ENCODE assay signal across 10 mouse cellular contexts in genomic region chr2:180791674-180792073, GRCm38 (mm10). TPM values are rescaled to one million over a fixed set of nuclear protein-coding genes. Genes with fewer than 3 reads are reported as not detected.
DNase-seq lines count a peak whose midpoint lies in the region; ATAC-seq and TF ChIP-seq lines count a peak whose summit lies in the region.
"Had no signal": no experiment of that assay in that cellular context is flagged by ENCODE, and none has a peak within 500 bp of the region (broad histone marks: within the 10 kb centered on the region; RNA-seq: fewer than 3 reads in every experiment).

No protein-coding gene starts in this region.

- no peak for ATAC-seq in kidney, embryonic 14.5 days (ENCODE audit: low FRiP score, low TSS enrichment)

- peak; percentile 26 for TF ChIP-seq RAD21 in MEL (IDR thresholded peaks at IDR 0.05; ENCODE audit: low read depth, low read length)

- peak; percentile 30 for DNase-seq in kidney, adult 2 months
- DNase-seq in MEL (ENCODE audit: low read depth, low spot score) = peak; percentile 52
- DNase-seq in c-Kit-positive CD71-negative TER-119-negative erythroid progenitor cells, embryonic 14.5 days (ENCODE audit: low read depth) = peak; percentile 23
- peak; percentile 41 to 45 for DNase-seq in frontal cortex, postnatal 25 days (ENCODE audit: low spot score in 2 of 2)
- peak; percentile 38 to 69 for DNase-seq in left cerebral cortex, postnatal 10 days (ENCODE audit: extremely low spot score in 1 of 2, low spot score in 2 of 2)
- peak; percentile 58 for DNase-seq in naive thymus-derived CD4-positive, alpha-beta T cell, adult 2 months (ENCODE audit: low read depth)
- DNase-seq in urinary bladder, adult 2 months (ENCODE audit: low spot score) = no peak

- WGBS in kidney, adult 2 months = 47% methylated on average over 4 of the region's 4 CpGs
- 45% methylated on average over 4 of the region's 4 CpGs for WGBS in kidney, embryonic 14.5 days

- intact Hi-C loops in left cerebral cortex, postnatal 10 days (cut with DNase I) = loop anchor here (10.0 kb wide), 1 partner anchor 273 kb away; no protein-coding TSS in a partner anchor

- no peak overlapping the region for H3K27ac ChIP-seq in kidney, adult 2 months (ENCODE audit: insufficient read depth, low read depth, low read length)
- no peak overlapping the region for H3K27ac ChIP-seq in kidney, embryonic 14.5 days (ENCODE audit: low read depth, low read length)
- no peak overlapping the region for H3K27ac ChIP-seq in MEL (ENCODE audit: control insufficient read depth, low read depth, low read length)

- H3K9me3 ChIP-seq in kidney, embryonic 14.5 days (ENCODE audit: control insufficient read depth, low read length) = no peaks in the 10 kb centered on the region
- H3K9me3 ChIP-seq in MEL (replicated peaks; ENCODE audit: insufficient read depth, low read length) = no peaks in the 10 kb centered on the region
- H3K9me3 ChIP-seq: megakaryocyte, embryonic 14.5 days had no signal

- no peak overlapping the region for H3K4me2 ChIP-seq in kidney, embryonic 14.5 days (replicated peaks; ENCODE audit: low read depth, low read length)

- TF ChIP-seq CTCF in kidney, adult 2 months (conservative IDR thresholded peaks at IDR 0.05; ENCODE audit: insufficient read depth, insufficient read length, low read depth, low read length) = peak; percentile 77
- peak; percentile 75 to 92 (median 87) for TF ChIP-seq CTCF in MEL (IDR thresholded peaks at IDR 0.05 in 2 of 3, conservative IDR thresholded peaks at IDR 0.05 in 1 of 3; ENCODE audit: control insufficient read depth in 1 of 3, insufficient read depth in 1 of 3, low read depth in 2 of 3, low read length in 3 of 3, poor library complexity in 1 of 3, severe bottlenecking in 1 of 3)

- H3K79me2 ChIP-seq in MEL (ENCODE audit: control insufficient read depth, insufficient read depth, low read length, poor library complexity) = no peaks in the 10 kb centered on the region

- 0 out of 2 replicates have a peak, but pooled peaks cover 3% of the 10 kb centered on the region for H3K4me1 ChIP-seq in kidney, adult 2 months (ENCODE audit: control insufficient read depth, insufficient read depth, low read length)
- H3K4me1 ChIP-seq in kidney, embryonic 14.5 days (ENCODE audit: control insufficient read depth, insufficient read depth, low read length) = no peaks in the 10 kb centered on the region
- no peaks in the 10 kb centered on the region for H3K4me1 ChIP-seq in MEL (ENCODE audit: control insufficient read depth in 1 of 2, insufficient read depth in 2 of 2, low read length in 2 of 2)

- no peaks in the 10 kb centered on the region for H3K27me3 ChIP-seq in kidney, adult 2 months (replicated peaks; ENCODE audit: control insufficient read depth, insufficient read depth, low read length)
- H3K27me3 ChIP-seq in kidney, embryonic 14.5 days (ENCODE audit: control insufficient read depth, insufficient read depth, low read length) = peaks cover 9% of the 10 kb centered on the region
- H3K27me3 ChIP-seq in MEL (ENCODE audit: control insufficient read depth in 1 of 2, insufficient read depth in 2 of 2, low read length in 2 of 2) = no peaks in the 10 kb centered on the region; a peak in 1 of 4 replicates

- H3K9ac ChIP-seq in kidney, embryonic 14.5 days (ENCODE audit: low read depth, low read length) = no peak overlapping the region
- H3K9ac ChIP-seq in MEL (ENCODE audit: control insufficient read depth, low read depth, low read length, poor library complexity, severe bottlenecking) = no peak overlapping the region

- no peak overlapping the region for H3K4me3 ChIP-seq in kidney, adult 2 months (ENCODE audit: insufficient read depth, low read depth, low read length)
- no peak overlapping the region for H3K4me3 ChIP-seq in kidney, embryonic 14.5 days (ENCODE audit: low read length)
- no peak overlapping the region for H3K4me3 ChIP-seq in MEL (ENCODE audit: control insufficient read depth in 1 of 2, insufficient read depth in 1 of 2, low read depth in 2 of 2, low read length in 2 of 2)
- H3K4me3 ChIP-seq: megakaryocyte, embryonic 14.5 days had no signal

- TF ChIP-seq POLR2A in kidney, adult 2 months (IDR thresholded peaks at IDR 0.05; ENCODE audit: low read depth, low read length) = no peak
- no peak for TF ChIP-seq POLR2A in MEL (IDR thresholded peaks at IDR 0.05; ENCODE audit: control insufficient read depth in 1 of 2, insufficient read depth in 1 of 2, low read depth in 1 of 2, low read length in 2 of 2, poor library complexity in 1 of 2)

- no peaks in the 10 kb centered on the region for H3K36me3 ChIP-seq in kidney, adult 2 months (ENCODE audit: control insufficient read depth, insufficient read depth, low read length)
- H3K36me3 ChIP-seq in kidney, embryonic 14.5 days (ENCODE audit: control insufficient read depth, insufficient read depth, low read length) = no peaks in the 10 kb centered on the region
- no peaks in the 10 kb centered on the region for H3K36me3 ChIP-seq in MEL (ENCODE audit: control insufficient read depth in 1 of 2, insufficient read depth in 2 of 2, low read length in 2 of 2)

- no peak for TF ChIP-seq EP300 in MEL (IDR thresholded peaks at IDR 0.05; ENCODE audit: low read depth in 1 of 2, low read length in 2 of 2)

TF ChIP-seq in MEL, 35 proteins besides CTCF, POLR2A, EP300 and RAD21:
- TF ChIP-seq KAT2A (conservative IDR thresholded peaks at IDR 0.05; ENCODE audit: low read depth, low read length) (no peak), SMC3 (IDR thresholded peaks at IDR 0.05; ENCODE audit: low read depth, low read length) (peak; percentile 64), USF1 (IDR thresholded peaks at IDR 0.05; ENCODE audit: low read depth, low read length) (no peak)

RNA-seq across cellular contexts. Expression of gene Bhlhe23, which starts 15.0 kb away (rescaled TPM):
- not detected in 2 replicates for polyA plus RNA-seq in kidney, adult 2 months (2012; rRNA removed)
- 0.10 TPM in 1 of 2 replicates, not detected in the other for polyA plus RNA-seq in kidney, embryonic 14.5 days (2014; fragmentation: Nextera tagmentation; extraction: Ambion mirVana)
- not detected in 2 replicates for total RNA-seq in MEL (2012; rRNA removed)
- not detected for polyA plus RNA-seq in MEL (2012; ENCODE audit: insufficient read depth in 1 of 2, insufficient read length in 2 of 2, low read depth in 1 of 2, low replicate concordance in 2 of 2, missing spikeins in 1 of 2)
- under 1 TPM; 0.30 to 0.45 TPM for total RNA-seq in left cerebral cortex, postnatal 10 days (2021)
- polyA plus RNA-seq in urinary bladder, adult 2 months (2012; rRNA removed) = not detected in 2 replicates
- total RNA-seq: gastrocnemius, adult 8-10 months had no signal
